Mouse (Mus musculus): ENCODE results near the gene Zdhhc17. TPM values are rescaled to one million over a fixed set of nuclear protein-coding genes. Genes with fewer than 3 reads are reported as not detected.

Zdhhc17 gene
- total and polyA plus RNA-seq, 3 experiments = 5.8 to 8.0 (median 7.3) TPM

- Histone ChIP-seq H3K9ac (ENCODE audit: insufficient read depth, low read depth) (no peak overlapping the region), H3K27ac (ENCODE audit: insufficient read depth, low read depth) (no peak overlapping the region), H3K36me3 (replicated peaks in 1 of 2; ENCODE audit: control insufficient read depth in 1 of 2, insufficient read depth in 1 of 2, low read length in 1 of 2) (peaks cover 0 to 2% of the 10 kb centered on the region in 2 experiments), H3K9me3 (replicated peaks; ENCODE audit: low read length) (no peaks in the 10 kb centered on the region), H3K4me3 (replicated peaks in 1 of 3; ENCODE audit: low read depth in 2 of 3, low read length in 2 of 3, poor library complexity in 1 of 3) (no peak overlapping the region), H3K4me1 (ENCODE audit: control insufficient read depth in 1 of 2, insufficient read depth in 2 of 2) (peaks cover 4 to 13% of the 10 kb centered on the region in 2 experiments; a peak in 3 of 4 replicates), H3K4me2 (ENCODE audit: insufficient read depth, low read depth, poor library complexity, severe bottlenecking) (no peak overlapping the region), H3K79me2 (replicated peaks; ENCODE audit: control insufficient read depth, extremely low read depth, insufficient read depth, poor library complexity, severe bottlenecking) (no peaks in the 10 kb centered on the region), H3K27me3 (replicated peaks) (no peaks in the 10 kb centered on the region)
- TF ChIP-seq BHLHE40 (IDR thresholded peaks at IDR 0.05; ENCODE audit: low read depth, low read length) (0 out of 2 replicates have a peak, but pooled peaks have one; percentile 30), ETS1 (conservative IDR thresholded peaks at IDR 0.05; ENCODE audit: low read depth, low read length) (no peak)
- no peak for DNase-seq (ENCODE audit: extremely low read depth)
- dilution Hi-C loops (cut with MboI; ENCODE audit: extremely low pct_ligation_motif_present, extremely low pct_unique_long_range_greater_than_20kb, low sequenced_read_pairs) = no loop called here
- in situ Hi-C loops (cut with MboI; ENCODE audit: low pct_ligation_motif_present, low pct_unique_long_range_greater_than_20kb, low sequenced_read_pairs) = loop anchor here (5.0 kb wide), 1 partner anchor 95 kb away; no protein-coding TSS in a partner anchor
These were observed 17.9 kb downstream of the Zdhhc17 start for GRCm38 (mm10) chr10:110992047-110992431.

- Histone ChIP-seq H3K4me2 (ENCODE audit: insufficient read depth, low read depth, poor library complexity, severe bottlenecking) (no peak overlapping the region), H3K4me1 (ENCODE audit: control insufficient read depth in 1 of 2, insufficient read depth in 2 of 2) (peaks cover 4 to 13% of the 10 kb centered on the region in 2 experiments; a peak in 3 of 4 replicates), H3K79me2 (replicated peaks; ENCODE audit: control insufficient read depth, extremely low read depth, insufficient read depth, poor library complexity, severe bottlenecking) (no peaks in the 10 kb centered on the region), H3K27me3 (replicated peaks) (no peaks in the 10 kb centered on the region), H3K9ac (ENCODE audit: insufficient read depth, low read depth) (no peak overlapping the region), H3K4me3 (replicated peaks in 1 of 3; ENCODE audit: low read depth in 2 of 3, low read length in 2 of 3, poor library complexity in 1 of 3) (no peak overlapping the region), H3K27ac (ENCODE audit: insufficient read depth, low read depth) (no peak overlapping the region), H3K36me3 (replicated peaks in 1 of 2; ENCODE audit: control insufficient read depth in 1 of 2, insufficient read depth in 1 of 2, low read length in 1 of 2) (peaks cover 0 to 2% of the 10 kb centered on the region in 2 experiments), H3K9me3 (replicated peaks; ENCODE audit: low read length) (no peaks in the 10 kb centered on the region)
- DNase-seq (ENCODE audit: extremely low read depth) = no peak
- in situ Hi-C loops (cut with MboI; ENCODE audit: low pct_ligation_motif_present, low pct_unique_long_range_greater_than_20kb, low sequenced_read_pairs) = loop anchor here (5.0 kb wide), 1 partner anchor 96 kb away; no protein-coding TSS in a partner anchor
- TF ChIP-seq MEF2A (IDR thresholded peaks at IDR 0.05; ENCODE audit: borderline replicate concordance, low read depth, low read length) (no peak), ZNF384 (IDR thresholded peaks at IDR 0.05; ENCODE audit: low read depth, low read length) (no peak), NRF1 (IDR thresholded peaks at IDR 0.05; ENCODE audit: low read depth, low read length) (no peak)
- dilution Hi-C loops (cut with MboI; ENCODE audit: extremely low pct_ligation_motif_present, extremely low pct_unique_long_range_greater_than_20kb, low sequenced_read_pairs) = no loop called here
These were observed 18.5 kb downstream of the Zdhhc17 start for GRCm38 (mm10) chr10:110991307-110992046.

GRCm38 (mm10) chr10:110989729-110990128 is 20.2 kb downstream of the Zdhhc17 start:
- H3K27ac ChIP-seq (ENCODE audit: insufficient read depth, low read depth) = no peak overlapping the region
- dilution Hi-C loops (cut with MboI; ENCODE audit: extremely low pct_ligation_motif_present, extremely low pct_unique_long_range_greater_than_20kb, low sequenced_read_pairs) (no loop called here), in situ Hi-C loops (cut with MboI; ENCODE audit: low pct_ligation_motif_present, low pct_unique_long_range_greater_than_20kb, low sequenced_read_pairs) (loop anchor here (5.0 kb wide), 1 partner anchor 98 kb away; no protein-coding TSS in a partner anchor)
- DNase-seq (ENCODE audit: extremely low read depth) = peak; percentile 29
- no peaks in the 10 kb centered on the region for H3K9me3 ChIP-seq (replicated peaks; ENCODE audit: low read length)
- no peaks in the 10 kb centered on the region for H3K27me3 ChIP-seq (replicated peaks)
- H3K9ac ChIP-seq (ENCODE audit: insufficient read depth, low read depth) = no peak overlapping the region
- H3K79me2 ChIP-seq (replicated peaks; ENCODE audit: control insufficient read depth, extremely low read depth, insufficient read depth, poor library complexity, severe bottlenecking) = no peaks in the 10 kb centered on the region
- no peak overlapping the region for H3K4me3 ChIP-seq (replicated peaks in 1 of 3; ENCODE audit: low read depth in 2 of 3, low read length in 2 of 3, poor library complexity in 1 of 3)
- H3K36me3 ChIP-seq (replicated peaks in 1 of 2; ENCODE audit: control insufficient read depth in 1 of 2, insufficient read depth in 1 of 2, low read length in 1 of 2) = peaks cover 0 to 4% of the 10 kb centered on the region in 2 experiments
- TF ChIP-seq CHD2 (IDR thresholded peaks at IDR 0.05; ENCODE audit: low read length) (no peak), BHLHE40 (IDR thresholded peaks at IDR 0.05; ENCODE audit: low read depth, low read length) (no peak), MAX (IDR thresholded peaks at IDR 0.05; ENCODE audit: low read length) (no peak), ZC3H11A (IDR thresholded peaks at IDR 0.05; ENCODE audit: low read depth, low read length) (peak; percentile 45), SMC3 (IDR thresholded peaks at IDR 0.05; ENCODE audit: low read depth, low read length) (peak; percentile 77), RAD21 (IDR thresholded peaks at IDR 0.05; ENCODE audit: low read depth, low read length) (peak; percentile 67), CTCF (conservative IDR thresholded peaks at IDR 0.05 in 1 of 2, IDR thresholded peaks at IDR 0.05 in 1 of 2; ENCODE audit: low read depth in 2 of 2, low read length in 2 of 2) (peak; percentile 8 to 72; a peak in 2 of 4 replicates), TBP (conservative IDR thresholded peaks at IDR 0.05; ENCODE audit: low read depth, low read length) (no peak)
- no peak overlapping the region for H3K4me2 ChIP-seq (ENCODE audit: insufficient read depth, low read depth, poor library complexity, severe bottlenecking)
- H3K4me1 ChIP-seq (ENCODE audit: control insufficient read depth in 1 of 2, insufficient read depth in 2 of 2) = peaks cover 4 to 13% of the 10 kb centered on the region in 2 experiments; a peak in 3 of 4 replicates
